Mouse (Mus musculus): ENCODE measurements at regions not wholly inside any gene's neighbourhood (a gene's known extent, or its start where the extent isn't known, plus 50 kb on each side); places are given as distances from the start of the nearest gene placed in this dataset.

- TF ChIP-seq POLR2AphosphoS2 (IDR thresholded peaks at IDR 0.05; ENCODE audit: insufficient read length, low read depth) (no peak), TCF3 (IDR thresholded peaks at IDR 0.05; ENCODE audit: insufficient read length, low read depth) (no peak), MAX (IDR thresholded peaks at IDR 0.05; ENCODE audit: low read depth) (no peak), POLR2A (IDR thresholded peaks at IDR 0.05; ENCODE audit: insufficient read length, low read depth) (no peak), MYOD1 (IDR thresholded peaks at IDR 0.05; ENCODE audit: control insufficient read depth in 1 of 3, insufficient read length in 2 of 3, low read depth in 2 of 3) (no peak), E2F4 (IDR thresholded peaks at IDR 0.05; ENCODE audit: insufficient read depth) (no peak), TCF12 (IDR thresholded peaks at IDR 0.05; ENCODE audit: insufficient read depth, poor library complexity, severe bottlenecking) (no peak), MYOG (IDR thresholded peaks at IDR 0.05; ENCODE audit: control insufficient read depth in 1 of 3, insufficient read depth in 1 of 3, insufficient read length in 2 of 3, low read depth in 2 of 3) (no peak)
Observed at GRCm38 (mm10) chr2:171799351-171799750, 243.9 kb downstream of the Cbln4 start.

Data from myocyte (in vitro differentiated cells).